ENCODE assay signal across 16 mouse cellular contexts in the genomic region with DNA sequence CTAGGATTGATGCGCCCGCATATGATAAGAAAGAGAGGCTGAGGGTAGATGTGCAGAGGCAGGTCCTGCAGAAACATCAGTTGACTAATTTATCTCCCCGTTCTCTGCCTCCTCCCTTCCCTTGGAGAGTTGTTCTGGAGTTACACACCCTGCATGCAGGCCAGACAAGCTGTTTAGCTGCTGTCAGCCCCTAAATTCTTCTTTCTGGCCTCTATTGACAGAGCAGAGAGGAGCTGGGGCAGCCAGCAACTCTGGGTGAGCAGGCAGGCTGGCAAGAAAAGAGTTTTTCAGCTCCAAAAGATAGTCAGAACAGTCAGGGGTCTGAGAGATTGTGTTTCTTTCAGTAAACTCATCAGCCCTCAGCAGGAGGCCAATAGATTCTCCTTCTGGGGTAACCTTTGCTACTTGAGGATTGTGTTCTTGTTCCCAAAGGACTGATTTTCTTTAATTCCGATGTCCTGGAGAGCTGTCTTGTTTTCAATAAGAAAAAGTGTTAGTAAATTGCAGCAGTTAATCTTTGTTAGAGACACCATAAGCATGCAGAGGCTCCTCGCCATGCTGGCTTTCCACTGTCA.
DNase-seq lines count a peak whose midpoint lies in the region; ATAC-seq lines count a peak whose summit lies in the region.
"Had no signal": no experiment of that assay in that cellular context is flagged by ENCODE, and none has a peak within 500 bp of the region (broad histone marks: within the 10 kb centered on the region; RNA-seq: fewer than 3 reads in every experiment).

No protein-coding gene starts in this region.

- intact Hi-C loops in gastrocnemius, postnatal 14 days (cut with DNase I; ENCODE audit: low total_unique reads): loop anchor here (10.0 kb wide), 1 partner anchor 243 kb away; no protein-coding TSS in a partner anchor

- DNase-seq in gastrocnemius, postnatal 14 days: peak; percentile 14
- DNase-seq in gastrocnemius, postnatal 10 days: no peak
- DNase-seq in urinary bladder, postnatal 14 days (ENCODE audit: low spot score): peak; percentile 15
- no peak for DNase-seq in urinary bladder, postnatal 4 days (ENCODE audit: low spot score in 2 of 2)
- no peak for DNase-seq in heart, embryonic 10.5 days (ENCODE audit: low spot score)
- no peak for DNase-seq in frontal cortex, postnatal 25 days (ENCODE audit: low spot score in 2 of 2)
- no peak for DNase-seq in adrenal gland, postnatal 10 days
- DNase-seq: cerebellum, adult 8-10 months; kidney, adult 11 months; kidney, postnatal 25 days; liver; thymus, adult 2 months had no signal

- WGBS in heart, embryonic 10.5 days: 48% methylated on average over 5 of the region's 5 CpGs
- WGBS in intestine, embryonic 16.5 days: 55% methylated on average over 5 of the region's 5 CpGs

- H3K4me3 ChIP-seq in heart, embryonic 10.5 days: no peak overlapping the region
- no peak overlapping the region for H3K4me3 ChIP-seq in intestine, embryonic 16.5 days (ENCODE audit: low read length)
- H3K4me3 ChIP-seq: hindbrain, embryonic 10.5 days; lung, embryonic 15.5 days; megakaryocyte, embryonic 14.5 days had no signal

- peak overlapping the region; percentile 22; the same call in 1 of the 2 replicates for H3K27ac ChIP-seq in heart, embryonic 10.5 days
- H3K27ac ChIP-seq in intestine, embryonic 16.5 days (ENCODE audit: low read length): no peak overlapping the region
- H3K27ac ChIP-seq: hindbrain, embryonic 10.5 days; lung, embryonic 15.5 days had no signal

- H3K9me3 ChIP-seq in heart, embryonic 10.5 days: no peaks in the 10 kb centered on the region
- no peaks in the 10 kb centered on the region for H3K9me3 ChIP-seq in intestine, embryonic 16.5 days (ENCODE audit: control insufficient read depth, low read length)
- H3K9me3 ChIP-seq: hindbrain, embryonic 10.5 days; lung, embryonic 15.5 days; megakaryocyte, embryonic 14.5 days had no signal

- no peak overlapping the region for H3K4me2 ChIP-seq in intestine, embryonic 16.5 days (ENCODE audit: low read depth, low read length)
- H3K4me2 ChIP-seq: lung, embryonic 15.5 days had no signal

- H3K4me1 ChIP-seq in heart, embryonic 10.5 days: peaks cover 18% of the 10 kb centered on the region
- H3K4me1 ChIP-seq in intestine, embryonic 16.5 days (ENCODE audit: control insufficient read depth, insufficient read depth, low read length): no peaks in the 10 kb centered on the region
- H3K4me1 ChIP-seq: lung, embryonic 15.5 days; megakaryocyte, embryonic 14.5 days had no signal

- no peaks in the 10 kb centered on the region for H3K36me3 ChIP-seq in heart, embryonic 10.5 days
- no peaks in the 10 kb centered on the region for H3K36me3 ChIP-seq in intestine, embryonic 16.5 days (ENCODE audit: control insufficient read depth, insufficient read depth, low read length)
- H3K36me3 ChIP-seq: hindbrain, embryonic 10.5 days; lung, embryonic 15.5 days had no signal

- ATAC-seq in intestine, embryonic 16.5 days: no peak

- H3K9ac ChIP-seq in intestine, embryonic 16.5 days (ENCODE audit: low read depth, low read length): no peak overlapping the region
- H3K9ac ChIP-seq: lung, embryonic 15.5 days had no signal

- H3K27me3 ChIP-seq in heart, embryonic 10.5 days (ENCODE audit: insufficient read depth, poor library complexity, severe bottlenecking): no peaks in the 10 kb centered on the region
- H3K27me3 ChIP-seq in intestine, embryonic 16.5 days (replicated peaks; ENCODE audit: control insufficient read depth, insufficient read depth, low read length): no peaks in the 10 kb centered on the region
- H3K27me3 ChIP-seq: lung, embryonic 15.5 days had no signal

Comparison
In these comparisons a context has a peak if more than half of its experiments do, and no peak if none do; other contexts are left out.
1. DNase-seq: peak in gastrocnemius, postnatal 14 days (single experiment) and urinary bladder, postnatal 14 days (single experiment); none in gastrocnemius, postnatal 10 days (single experiment), urinary bladder, postnatal 4 days (0 of 2), heart, embryonic 10.5 days (single experiment), frontal cortex, postnatal 25 days (0 of 2) and adrenal gland, postnatal 10 days (single experiment).